Mouse (Mus musculus) brain, embryonic 18.5 days (tissue): Measurements from ENCODE around the gene Ube2cbp.

Source experiments
- DNase-seq: peaks from one replicate; pipeline ENCODE4 v3.0.0-alpha.2; 2012; ENCODE audit warnings: low read depth, low spot score

Ube2cbp gene

GRCm38 (mm10) chr9:86324772-86325171, 140.0 kb downstream of the Ube2cbp start:
- DNase-seq = no peak

DNA sequence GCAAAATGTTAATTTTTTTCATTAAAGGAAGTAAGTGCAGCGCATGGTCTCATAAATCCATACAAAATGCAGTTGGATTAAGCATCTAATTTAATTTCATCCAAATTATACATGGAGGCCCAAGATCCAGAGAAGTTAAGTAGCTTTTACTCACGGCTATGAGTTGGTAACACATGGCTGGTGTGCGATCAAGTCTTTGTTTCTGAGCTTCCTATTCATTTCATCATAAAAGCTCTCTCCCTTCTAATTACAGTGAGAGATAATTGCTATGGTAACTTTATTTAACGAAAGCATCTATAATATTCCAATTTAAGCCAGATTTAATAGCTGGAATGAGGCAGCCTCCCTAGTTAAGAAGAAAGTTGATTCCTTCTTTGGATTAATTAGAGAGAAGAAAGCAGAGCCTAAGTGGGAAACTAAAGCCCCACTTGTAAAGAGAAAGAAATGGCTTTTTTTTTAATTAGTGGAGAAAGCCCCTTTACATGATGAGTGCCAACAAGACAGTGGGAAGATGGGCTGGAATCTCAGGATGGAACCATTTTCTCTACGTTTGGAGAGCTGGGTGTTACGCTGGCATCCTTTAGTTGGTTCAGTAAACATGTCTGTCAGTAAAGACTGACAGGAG, 145.1 kb downstream of the Ube2cbp start:
- no peak for DNase-seq

- no peak for DNase-seq
These were observed 149.1 kb downstream of the Ube2cbp start for GRCm38 (mm10) chr9:86315700-86316099.

DNA sequence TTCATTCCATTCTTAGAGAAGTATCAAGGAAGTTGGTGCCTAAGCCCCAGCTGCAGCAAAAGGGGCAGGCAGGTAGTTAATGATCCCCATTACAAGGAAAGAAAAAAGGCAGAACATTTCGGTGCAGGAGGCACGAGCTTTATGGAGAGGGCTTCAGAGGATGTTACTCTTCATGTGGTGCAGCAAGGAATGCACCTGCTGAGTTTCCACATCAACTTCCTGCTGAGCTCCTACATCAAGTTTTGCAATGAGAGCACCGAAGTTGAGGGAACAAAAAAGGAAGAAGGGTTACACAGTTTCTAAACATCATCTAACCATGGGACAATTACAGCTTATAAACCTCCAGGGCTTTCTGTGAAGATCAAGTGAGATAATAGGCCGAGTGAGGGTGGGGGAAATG, 156.1 kb downstream of the Ube2cbp start:
- no peak for DNase-seq

DNA sequence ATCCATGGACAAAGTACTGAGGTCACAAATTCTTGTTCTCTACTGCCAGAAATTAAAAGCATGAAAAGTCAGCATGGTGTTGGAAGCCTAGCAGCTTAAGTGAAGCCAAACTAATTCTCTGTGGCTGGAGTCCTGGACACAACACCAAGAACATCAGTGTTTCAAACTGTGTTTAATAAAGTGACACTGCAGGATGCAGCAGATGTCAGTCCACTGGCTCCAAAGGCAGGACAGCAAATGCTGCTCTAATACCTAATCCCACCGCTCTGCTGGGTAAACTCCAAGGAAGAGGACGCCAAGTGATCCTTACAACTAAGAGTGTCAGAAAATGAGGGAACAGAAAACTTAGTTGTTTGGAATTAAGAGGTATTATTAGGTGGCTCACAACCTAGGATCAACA, 158.2 kb downstream of the Ube2cbp start:
- no peak for DNase-seq

DNA sequence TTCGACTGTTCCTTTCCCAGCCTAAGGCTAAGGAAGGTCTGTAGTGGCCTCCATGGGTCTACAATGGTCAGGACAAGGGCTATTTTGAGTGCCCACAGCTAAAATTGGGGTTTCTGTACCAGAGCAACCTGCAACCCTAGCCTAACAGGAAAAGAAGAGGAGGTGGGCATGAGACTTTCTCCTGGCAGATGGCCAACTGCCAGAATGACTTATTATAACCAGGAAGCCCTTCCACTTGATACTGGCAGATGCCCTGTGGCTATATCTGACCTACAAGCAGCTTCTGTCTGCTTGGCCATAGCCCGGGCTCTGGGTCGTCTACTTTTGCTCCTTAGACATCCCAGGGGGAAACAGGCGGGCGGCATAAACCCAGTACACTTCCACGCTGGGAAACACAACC, 163.3 kb downstream of the Ube2cbp start:
- DNase-seq = no peak

DNA sequence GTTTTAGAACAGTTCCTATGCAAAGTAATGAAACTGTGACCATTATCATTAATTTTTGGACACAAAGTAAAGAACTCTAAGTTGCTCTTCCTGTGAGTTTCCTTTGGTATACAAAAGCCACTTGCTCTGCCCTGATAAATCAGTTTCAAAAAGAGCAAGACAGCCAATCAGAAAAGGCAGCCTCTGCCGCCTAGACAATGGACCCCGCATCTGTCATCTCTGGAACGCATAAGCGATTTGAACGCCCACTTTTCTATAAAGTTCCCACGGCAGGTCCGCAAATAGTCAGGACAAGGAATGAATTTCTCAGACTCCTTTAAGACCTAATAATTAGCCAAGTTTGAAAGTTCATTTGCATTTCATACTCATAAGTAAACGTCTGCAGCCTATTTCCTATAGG, 166.2 kb downstream of the Ube2cbp start:
- DNase-seq = no peak

DNA sequence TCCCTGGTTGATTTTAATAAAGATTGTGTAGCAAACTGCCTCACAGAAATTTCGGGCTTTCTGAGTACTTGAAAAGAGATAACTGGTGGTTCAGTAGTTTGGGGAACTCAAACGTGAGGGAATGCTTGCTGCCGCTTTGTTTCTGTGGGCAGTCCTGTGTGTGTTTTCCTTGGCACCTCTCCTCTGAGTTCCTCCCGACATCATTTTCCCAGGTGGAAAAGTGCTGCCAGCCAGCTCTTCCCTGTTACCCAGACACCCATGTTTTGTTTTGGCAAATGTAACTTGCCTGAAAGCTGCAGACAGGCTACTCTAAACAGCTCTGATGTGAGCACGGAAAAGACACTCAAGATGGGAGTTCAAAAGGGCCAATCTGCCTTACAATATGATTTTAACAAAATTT, 166.6 kb downstream of the Ube2cbp start:
- DNase-seq = no peak

DNA sequence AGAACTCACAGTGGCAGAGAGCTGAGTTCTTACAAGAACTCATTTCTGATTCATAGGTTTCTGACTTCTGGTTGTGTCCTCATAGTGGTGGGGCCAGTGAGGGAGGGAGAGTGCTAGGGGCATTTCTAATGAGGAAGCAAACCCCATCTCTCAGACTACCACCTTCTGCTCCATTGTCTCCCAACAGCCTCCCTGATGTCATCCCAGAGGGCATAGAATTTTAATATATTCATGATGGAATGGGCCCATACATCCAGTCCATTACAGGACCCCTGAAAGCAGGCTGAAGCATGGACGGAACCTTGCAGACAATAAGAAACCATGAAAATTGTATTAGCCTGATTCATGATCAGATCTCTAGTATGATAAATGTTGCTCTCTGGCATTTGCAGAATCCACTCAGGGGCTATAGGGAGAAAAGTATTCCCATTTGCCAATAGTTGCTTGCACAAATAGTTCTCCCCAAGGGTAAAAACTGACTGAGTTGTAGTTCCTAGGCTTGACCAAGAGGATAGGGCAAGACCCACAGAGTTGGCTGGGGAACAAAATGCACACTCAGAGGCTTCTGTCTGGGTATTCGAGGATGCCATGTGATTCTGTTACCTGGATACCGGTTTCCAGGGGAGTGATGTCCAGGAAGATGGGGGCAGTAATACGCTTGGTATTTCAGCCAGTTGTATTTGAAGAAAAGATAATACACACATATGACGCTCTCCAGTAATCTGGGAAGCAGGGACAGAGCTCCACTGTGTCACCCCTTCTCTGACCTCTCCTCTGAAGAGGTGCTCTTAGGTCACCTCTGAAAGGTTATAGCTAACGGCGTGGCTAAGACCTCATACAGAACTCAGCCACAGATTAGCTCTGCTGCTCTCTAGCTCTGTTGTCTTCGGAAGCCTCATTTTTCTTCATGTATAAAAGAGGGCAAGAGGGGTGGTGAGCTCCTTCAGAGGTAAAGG, 167.8 kb downstream of the Ube2cbp start:
- no peak for DNase-seq

GRCm38 (mm10) chr9:86287570-86287954, 177.2 kb downstream of the Ube2cbp start:
- no peak for DNase-seq

DNA sequence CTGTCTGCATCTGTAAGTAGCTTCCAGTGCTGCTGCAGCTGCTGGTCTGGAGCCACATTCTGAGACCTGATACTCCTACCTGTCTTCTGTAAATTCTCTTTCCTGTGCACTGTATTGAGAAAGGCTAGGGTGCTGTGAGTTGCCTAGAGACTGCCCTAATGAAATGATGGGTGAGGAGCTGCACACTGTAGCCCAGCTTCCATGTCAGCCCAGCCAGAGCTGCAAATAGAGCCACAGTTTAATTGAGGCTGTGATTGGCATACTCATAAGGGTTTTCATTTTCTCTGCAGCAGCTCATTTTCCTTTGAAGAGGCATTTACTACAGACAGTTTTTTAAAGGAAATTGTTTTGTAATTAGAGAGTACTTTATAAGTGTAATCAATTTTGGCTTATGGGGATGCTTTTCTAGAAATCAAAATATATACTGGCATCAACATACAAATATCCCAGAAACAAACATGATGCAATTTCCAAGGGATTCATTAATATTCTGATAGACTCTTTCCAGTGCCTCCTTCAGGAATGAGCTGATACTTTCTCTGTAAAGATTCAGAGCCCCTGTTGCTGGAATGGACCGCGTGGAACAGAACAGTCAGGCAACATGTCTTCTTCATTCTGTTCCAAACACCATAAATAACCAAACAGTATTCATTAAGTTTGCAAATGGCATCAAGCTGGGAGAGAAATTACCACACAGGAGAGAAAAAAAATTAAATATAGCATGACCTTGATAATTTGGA, 177.8 kb downstream of the Ube2cbp start:
- DNase-seq = no peak

DNA sequence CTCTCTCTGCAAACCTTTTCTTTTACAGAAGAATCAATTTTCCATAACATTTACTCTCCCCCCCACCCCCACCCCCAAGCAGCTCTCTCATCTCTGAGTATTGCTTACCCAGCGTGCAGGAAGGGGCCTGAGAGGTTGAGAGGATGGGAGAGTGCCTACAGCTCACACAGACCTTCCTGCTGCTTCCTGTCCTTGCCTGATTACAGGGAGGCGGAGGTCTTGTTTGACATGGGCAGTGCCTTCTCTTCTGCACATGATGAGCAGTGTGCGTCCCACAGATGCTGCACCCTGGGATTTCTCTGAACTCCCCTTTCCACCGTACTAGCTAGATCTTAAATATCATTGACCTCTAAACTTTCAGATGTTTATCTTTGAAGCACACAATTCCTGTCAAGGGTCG, 182.2 kb downstream of the Ube2cbp start:
- DNase-seq = no peak

- DNase-seq = no peak
These were observed 183.6 kb downstream of the Ube2cbp start for GRCm38 (mm10) chr9:86281147-86281467.

DNA sequence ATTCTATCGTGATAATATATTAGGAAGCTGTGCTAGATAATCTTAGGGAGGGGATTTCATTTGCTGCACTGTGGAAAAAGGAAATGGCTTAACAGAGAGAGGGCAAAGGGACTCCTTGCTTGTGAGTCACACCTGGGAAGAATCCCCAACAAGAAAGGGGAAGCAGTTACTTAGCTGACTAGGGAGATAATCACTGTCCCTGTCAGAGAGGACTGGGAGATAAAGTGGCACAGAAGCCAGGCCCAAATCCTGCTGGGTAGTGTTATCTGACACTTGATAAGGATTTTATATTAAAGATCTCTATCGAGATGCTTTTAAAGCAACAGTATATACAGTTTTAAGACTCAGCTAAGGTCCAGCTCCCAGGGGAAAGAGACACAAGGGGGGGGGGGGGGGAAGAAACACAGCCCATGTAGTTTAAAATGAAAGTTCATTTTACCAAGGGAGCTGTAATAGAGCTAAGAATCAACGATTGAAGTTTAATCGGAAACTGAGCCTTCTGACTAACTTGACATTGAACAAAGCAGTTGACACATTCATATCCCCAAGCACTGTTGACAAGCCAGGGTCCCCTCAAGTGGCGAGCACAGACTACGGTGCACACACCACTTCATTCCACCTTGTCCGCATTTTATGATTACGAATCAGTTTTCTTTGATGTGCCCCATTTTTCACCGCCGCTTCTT, 184.1 kb downstream of the Ube2cbp start:
- no peak for DNase-seq

GRCm38 (mm10) chr9:86269541-86269940, 195.2 kb downstream of the Ube2cbp start:
- no peak for DNase-seq

- no peak for DNase-seq
These were observed 198.1 kb downstream of the Ube2cbp start for GRCm38 (mm10) chr9:86266658-86267057.
